Mouse (Mus musculus): ENCODE measurements around the gene a.

DNA sequence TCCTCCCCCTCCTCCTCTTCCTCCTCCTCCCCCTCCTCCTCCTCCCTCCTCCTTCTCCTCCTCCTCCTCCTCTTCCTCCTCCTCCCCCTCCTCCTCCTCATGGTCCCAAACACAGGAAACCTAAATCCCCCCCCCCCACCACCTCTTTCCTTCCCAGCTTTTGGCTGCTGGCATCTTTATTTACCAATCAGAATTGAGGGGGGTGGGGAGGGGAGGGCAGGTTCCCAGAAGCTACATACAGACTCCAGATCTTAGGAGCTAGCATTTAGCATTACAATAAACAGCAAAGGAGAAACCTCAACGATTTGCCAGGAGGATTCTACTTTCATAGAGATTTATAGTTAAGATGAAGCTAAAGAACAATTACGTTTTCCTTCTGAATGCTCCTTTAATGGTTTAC lies 114.6 kb downstream of the a start:
- TF ChIP-seq CTCF (conservative IDR thresholded peaks at IDR 0.05; ENCODE audit: low read length) (no peak), POU5F1 (IDR thresholded peaks at IDR 0.05; ENCODE audit: borderline replicate concordance, low read length) (no peak)

All from E14TG2a.4 (cell line).